Mouse (Mus musculus): ENCODE data around the gene Skp2.
A peak's percentile ranks its signal among the peaks of the same experiment; 100 is the strongest.

Skp2 gene

DNA sequence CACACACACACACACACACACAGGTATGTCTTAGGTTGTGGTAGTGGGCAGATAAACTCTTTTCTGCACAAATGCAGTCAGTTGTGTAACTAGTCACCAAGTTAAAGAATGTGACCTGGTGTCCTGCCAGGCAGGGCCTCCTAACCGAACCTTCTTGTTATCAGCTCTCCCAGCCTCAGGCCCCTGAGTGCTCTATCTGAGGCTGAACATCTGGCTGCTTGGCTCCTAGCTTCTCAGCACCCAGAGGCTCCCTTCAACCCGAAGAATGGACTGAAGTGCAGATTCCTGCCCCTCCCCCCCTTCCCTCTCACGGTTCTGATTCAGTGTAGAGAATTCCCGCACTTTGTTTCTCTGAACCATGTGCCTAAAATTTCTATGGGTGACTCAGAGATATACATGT, 80.6 kb downstream of the Skp2 start:
- no peak for DNase-seq (ENCODE audit: low spot score)

DNA sequence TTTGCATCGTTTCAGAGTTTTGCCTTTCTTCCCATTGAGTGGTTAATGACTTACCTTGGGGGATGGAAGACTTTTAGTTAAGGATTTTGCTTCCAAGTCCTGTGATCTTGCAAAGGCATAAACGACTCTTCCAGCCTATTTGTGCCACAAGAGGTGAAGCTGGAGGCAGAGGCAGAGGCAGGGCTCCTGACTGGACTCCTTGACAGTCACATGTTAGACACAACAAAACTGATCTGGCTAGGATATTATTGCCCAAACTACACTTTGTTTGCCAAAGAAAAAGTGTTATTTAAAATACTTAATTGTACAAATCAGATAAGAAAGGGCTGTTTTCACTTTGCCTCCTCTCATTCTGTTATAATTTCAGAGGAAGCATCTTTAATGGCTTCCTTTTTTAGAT, 81.1 kb downstream of the Skp2 start:
- DNase-seq (ENCODE audit: low spot score) = no peak

DNA sequence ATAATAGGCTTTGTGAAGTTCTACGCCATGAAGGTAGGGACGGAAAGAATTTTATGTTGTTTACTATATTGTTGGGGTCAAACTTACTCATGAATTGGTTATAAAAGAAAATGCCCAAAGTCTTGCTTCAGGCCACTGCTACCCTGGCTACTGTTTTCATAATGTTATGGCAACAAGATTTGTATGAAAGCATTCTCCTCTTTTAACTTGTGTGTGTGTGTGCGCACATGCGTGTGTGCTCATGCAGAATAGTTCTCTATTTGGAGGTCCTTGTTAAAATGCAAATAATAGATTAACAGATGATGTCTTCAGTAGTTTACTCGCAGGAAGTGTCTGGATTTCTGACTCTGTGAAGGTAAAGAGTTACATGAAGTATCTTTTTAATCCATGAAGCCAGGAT, 81.5 kb downstream of the Skp2 start:
- no peak for DNase-seq (ENCODE audit: low spot score)

DNA sequence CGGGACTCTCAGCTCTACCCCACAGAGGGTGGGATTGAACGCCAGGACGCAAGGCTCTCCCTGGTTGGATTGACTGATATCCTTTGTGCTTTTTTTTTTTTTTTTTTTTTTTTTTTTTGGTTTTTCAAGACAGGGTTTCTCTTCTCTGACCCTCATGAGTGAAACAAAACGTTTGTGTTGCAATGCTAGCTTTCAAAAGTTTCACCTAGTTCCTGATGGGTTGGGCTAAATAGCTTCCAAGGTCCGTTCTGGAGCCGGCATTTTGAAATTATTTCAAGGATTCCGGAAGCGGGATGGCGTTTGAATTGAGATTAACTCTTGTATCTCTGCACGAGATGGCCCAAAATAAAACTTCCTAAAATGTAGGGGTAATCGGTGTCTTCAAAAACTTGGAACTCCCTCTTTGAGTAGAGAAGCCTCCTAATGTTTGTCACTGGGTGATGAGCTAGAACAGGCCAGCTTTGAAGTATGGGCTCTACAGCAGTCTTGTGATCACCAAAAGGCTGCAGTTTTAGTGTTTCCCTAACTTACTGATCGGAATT, 82.1 kb downstream of the Skp2 start:
- no peak for DNase-seq (ENCODE audit: low spot score)

DNA sequence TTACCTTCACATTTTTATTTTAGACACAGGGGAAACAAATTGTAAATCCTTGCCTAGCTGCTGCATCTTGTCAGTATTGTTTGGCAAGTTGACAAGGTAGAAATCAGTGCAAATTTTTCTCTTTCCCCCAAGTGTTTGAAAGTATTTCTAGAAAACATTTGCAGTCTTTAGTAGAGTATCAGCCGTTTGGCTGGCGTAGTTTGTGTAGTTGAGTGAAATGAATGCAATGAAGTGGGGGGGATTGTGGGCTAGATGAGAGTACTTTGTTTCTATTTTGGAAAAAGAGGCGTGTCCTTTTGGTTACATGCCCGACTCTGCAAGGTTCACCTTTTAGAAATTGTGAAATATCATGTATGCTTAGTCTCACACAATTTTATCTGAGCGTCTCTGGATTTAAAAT, 82.6 kb downstream of the Skp2 start:
- DNase-seq (ENCODE audit: low spot score) = peak; percentile 19

DNA sequence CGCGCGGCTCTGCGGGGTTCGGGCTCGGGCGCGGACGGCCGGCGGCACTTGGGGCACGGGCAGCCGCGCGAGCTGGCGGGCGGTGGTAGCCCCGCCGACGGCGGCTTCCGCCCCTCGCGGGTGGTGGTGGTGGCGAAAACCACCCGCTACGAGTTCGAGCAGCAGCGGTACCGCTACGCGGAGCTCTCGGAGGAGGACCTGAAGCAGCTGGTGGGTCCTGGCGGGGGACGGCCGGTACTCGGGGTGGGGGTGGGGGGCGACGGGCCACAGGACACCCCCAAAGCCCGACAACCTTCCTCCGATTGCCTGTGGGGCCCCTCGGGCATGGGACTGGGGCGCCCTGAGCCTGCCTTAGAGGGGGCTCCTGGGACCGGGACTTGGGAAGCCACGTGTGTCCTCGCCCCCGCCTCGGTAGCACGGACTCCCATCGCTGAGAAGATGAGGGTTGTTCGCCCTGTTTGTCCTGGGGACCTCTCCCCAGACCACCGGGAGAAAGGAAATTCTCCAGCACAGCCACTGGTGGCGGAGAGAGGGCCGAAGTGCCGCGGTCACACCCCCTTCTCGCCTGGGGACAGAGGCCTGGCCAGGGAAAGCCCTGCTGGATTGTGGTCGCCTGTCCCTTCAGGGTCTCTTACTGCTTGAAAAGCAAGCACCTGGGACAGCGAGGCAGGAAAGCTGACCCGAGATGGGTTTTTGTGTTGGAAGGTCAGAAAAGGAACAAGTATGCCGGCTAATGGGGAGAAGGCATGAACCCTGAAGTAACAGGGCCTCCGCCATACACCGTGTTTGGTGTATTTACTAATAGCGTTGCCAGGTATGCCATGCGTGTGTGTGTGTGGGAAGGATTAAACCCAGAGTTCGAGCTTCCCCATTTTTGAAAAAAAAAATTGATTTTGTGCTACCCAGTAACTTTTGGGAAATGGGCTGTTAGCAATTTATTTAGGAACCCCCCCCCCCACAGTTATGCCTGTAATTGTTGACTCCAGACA, 83.4 kb downstream of the Skp2 start:
- peak; percentile 53 for DNase-seq (ENCODE audit: low spot score)

DNA sequence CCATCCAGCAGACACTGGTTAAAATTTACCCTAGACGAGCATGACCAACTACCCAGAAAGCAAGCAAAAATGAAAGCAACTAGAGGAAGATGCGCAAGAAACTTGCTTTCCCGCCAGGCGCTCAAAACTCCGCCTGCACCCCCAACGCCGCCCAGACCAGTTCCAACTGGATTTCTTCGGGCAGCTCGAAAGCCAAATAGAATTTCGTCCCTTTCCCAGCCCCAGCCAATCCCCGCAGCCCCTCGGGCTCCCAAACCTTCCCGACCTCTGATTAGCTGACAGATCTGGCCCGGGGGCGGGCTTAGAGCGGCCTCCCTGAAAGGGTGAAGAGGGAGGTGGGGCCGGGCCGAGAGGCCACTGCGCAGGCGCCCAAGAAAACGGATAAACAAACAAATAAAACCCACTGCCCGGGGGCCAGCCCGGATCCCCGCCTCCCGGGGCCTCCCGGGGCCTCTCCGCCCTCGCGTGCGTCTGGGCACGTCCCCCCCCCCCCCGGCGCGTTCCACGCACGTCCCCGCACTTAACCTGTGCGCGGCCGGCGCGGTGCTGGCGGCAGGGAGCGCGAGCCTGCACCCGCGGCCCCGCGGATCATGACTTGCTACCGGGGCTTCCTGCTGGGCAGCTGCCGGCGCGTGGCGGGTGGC, 84.2 kb downstream of the Skp2 start, which contains the start of gene Nadk2:
Gene Nadk2 (plus strand): TSS at position 349 of the 644 bp plus-strand sequence.
- peak; percentile 98 for DNase-seq (ENCODE audit: low spot score)

DNA sequence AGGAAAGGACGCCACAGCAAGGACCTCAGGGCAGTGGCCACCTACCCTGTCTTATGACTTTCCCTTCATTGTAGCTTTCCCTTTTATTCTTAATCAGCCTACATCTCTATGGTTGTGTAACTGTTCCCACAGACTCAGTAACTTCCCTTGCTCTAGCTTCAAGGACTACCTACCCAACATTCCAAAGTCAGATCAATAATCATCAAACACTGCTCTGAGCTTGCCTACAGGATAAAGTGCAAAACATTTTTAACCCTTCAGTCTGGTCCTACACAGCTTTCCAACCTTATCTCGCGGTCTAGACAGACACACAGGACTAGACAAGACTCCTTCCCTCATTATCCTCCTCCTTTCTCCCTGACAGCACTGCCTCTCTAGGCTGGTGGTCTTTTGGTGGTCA, 84.9 kb downstream of the Skp2 start:
- no peak for DNase-seq (ENCODE audit: low spot score)

DNA sequence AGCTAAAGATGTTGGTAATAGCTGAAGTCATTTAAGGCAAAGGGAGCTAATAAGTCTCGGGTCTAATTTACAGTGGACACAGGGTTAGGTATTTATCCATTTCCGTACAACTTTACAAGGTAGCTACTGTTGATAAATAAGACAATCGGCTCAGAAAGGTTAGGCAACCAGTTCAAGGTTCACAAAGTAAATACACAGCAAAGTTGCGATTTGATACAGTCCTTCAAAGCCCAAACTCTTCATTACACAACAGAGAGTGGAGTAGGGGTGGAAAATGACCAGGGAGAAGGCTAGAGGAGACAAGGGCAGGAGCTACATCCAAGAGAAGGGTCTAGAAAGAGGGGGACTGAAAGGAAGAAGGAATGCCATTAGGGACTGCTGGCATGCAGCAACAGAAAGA, 86.3 kb downstream of the Skp2 start:
- DNase-seq (ENCODE audit: low spot score) = no peak
